Mouse (Mus musculus): ENCODE results near the gene Eno4.

The Eno4 gene

GRCm38 (mm10) chr19:58975216-58975863 is 32.1 kb downstream of the Eno4 start:
- no peak for DNase-seq

GRCm38 (mm10) chr19:58978401-58979171 is 35.4 kb downstream of the Eno4 start:
- DNase-seq = no peak

GRCm38 (mm10) chr19:58979436-58980055 is 36.3 kb downstream of the Eno4 start:
- DNase-seq = peak; percentile 32

GRCm38 (mm10) chr19:58980056-58980440 is 36.8 kb downstream of the Eno4 start:
- DNase-seq = no peak

GRCm38 (mm10) chr19:58981571-58981970 is 38.3 kb downstream of the Eno4 start:
- DNase-seq = no peak

- DNase-seq = no peak
Measured at GRCm38 (mm10) chr19:59002827-59003226, 59.6 kb downstream of the Eno4 start.

- DNase-seq = no peak
Measured at GRCm38 (mm10) chr19:59006577-59007340, 63.5 kb downstream of the Eno4 start.

GRCm38 (mm10) chr19:59010802-59011201 is 67.6 kb downstream of the Eno4 start:
- DNase-seq = no peak
